Mouse (Mus musculus) kidney, adult 8-10 months (tissue): ENCODE measurements around the gene Actg2.
A peak's percentile ranks its signal among the peaks of the same experiment; 100 is the strongest.

Experiments used
- DNase-seq, 2 experiments: peaks; one replicate each; pipeline ENCODE4 v3.0.0; 2022

Gene Actg2

DNA sequence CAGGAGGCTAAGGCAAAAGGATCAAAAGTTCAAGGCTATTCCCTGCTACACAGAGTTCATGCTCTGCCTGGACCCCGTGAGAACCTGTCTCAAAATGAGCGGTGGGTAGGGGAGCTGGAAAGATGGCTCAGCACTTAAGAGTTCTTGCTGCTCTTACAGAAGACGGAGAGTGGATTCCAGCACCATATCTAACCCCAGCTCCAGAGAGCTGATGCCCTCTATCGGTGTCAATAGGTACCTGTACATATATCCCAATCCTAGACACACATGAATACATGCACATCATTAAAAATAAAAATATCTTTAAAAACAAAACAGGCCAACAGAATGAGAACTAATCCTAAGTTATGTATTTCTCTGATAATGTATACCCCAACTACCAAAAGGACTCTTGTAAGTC lies 57.8 kb downstream of the Actg2 start:
- no peak for DNase-seq

DNA sequence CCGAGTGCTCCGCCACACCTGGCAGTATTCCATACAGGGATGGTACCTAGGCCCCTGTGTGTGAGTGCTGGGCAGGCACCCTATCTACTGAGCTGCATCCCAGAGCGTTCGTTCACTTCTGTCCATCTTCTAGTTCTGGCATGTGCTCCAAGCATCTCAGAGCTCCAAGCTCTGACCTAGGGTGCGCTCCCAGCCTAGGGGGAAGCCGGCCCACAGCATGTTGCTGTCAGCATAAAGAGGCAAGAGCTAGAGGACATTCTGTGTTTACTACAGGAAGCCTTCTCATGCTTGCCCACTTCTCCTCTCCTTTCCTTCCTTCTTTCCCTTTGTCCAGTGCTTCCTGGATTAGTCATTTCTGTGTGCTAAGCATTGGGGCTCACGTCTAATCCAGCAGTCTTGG lies 60.6 kb downstream of the Actg2 start:
- no peak for DNase-seq

DNA sequence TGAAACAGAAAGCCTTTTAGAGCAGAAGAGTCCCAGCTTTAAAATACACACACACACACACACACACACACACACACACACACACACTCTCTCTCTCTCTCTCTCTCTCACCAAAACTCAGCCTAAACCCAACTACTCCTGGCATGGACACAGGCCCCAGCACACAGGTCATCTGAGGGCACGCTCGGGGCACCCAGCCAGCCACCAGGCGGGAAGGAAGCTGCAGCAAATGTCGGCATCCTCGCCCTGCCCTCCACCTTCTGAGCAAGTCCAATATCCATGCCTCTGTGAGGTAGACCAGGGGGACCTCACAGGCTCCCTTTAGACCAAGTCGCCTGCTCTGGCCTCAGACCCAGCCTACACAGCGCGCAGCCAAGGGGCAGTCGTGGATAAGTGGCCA lies 62.8 kb downstream of the Actg2 start:
- peak; percentile 71 to 77 for DNase-seq

DNA sequence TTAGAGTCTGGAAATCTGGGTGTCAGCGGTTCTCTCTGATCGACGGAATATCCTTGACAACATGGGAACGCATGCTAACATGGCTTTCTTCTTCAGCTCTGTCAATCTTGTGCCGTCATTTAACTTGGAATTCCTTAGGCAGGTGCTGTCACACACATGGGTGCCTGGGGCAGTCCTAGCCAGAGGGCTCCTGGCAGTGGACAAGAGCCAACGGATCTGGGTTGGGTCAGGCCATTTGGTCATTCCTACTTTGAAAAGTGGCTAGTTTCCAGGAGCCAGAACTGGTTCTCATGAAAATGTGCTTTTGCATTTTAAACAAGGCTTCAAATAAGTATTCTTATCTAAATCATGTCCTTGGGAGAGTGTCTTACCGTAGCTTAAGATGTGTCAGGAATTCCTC lies 64.3 kb downstream of the Actg2 start:
- DNase-seq = no peak

DNA sequence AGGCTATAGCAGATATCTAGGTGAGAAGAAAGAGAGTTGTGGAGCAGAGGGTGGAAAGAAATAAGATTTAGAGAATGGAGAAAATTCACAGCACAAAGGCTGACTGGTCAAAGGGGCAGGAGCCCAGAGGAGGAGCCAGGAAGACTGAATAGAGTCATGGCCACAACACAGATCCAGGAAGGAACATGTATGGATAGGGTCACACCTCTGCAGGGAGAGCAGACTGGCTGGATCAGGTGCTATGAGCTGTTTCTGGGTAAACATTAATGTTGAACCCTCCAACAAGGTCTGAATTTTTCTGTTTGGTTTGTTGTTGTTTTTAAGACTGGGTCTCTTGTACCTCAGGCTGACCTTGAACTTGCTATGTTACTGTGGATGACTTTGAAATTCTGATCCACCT lies 72.1 kb downstream of the Actg2 start:
- no peak for DNase-seq
